Mouse (Mus musculus) intestine, postnatal 0 days (tissue): ENCODE measurements around the gene Cdk6. TPM values are rescaled to one million over a fixed set of nuclear protein-coding genes. Genes with fewer than 3 reads are reported as not detected.

Source experiments
- ATAC-seq: fragments of 200-750 bp; cut with Nextera tagmentation; 2 replicates; pipeline ENCODE4 v1.8.0; 2017; ENCODE audit warnings: mild to moderate bottlenecking, moderate TSS enrichment, moderate library complexity
- H3K27ac ChIP-seq: fragments of 300-500 bp; sonication (generic); 2 replicates; pipeline ENCODE4 v1.5.1; 2014; ENCODE audit warnings: mild to moderate bottlenecking, low read depth, low read length, moderate library complexity
- H3K27me3 ChIP-seq: fragments of 300-500 bp; sonication (generic); replicated peaks from 2 replicates; pipeline ENCODE4 v1.6.1; 2014; ENCODE audit warnings: low read length, mixed read lengths; ENCODE audit not compliant: control insufficient read depth, insufficient read depth
- H3K36me3 ChIP-seq: fragments of 300-500 bp; sonication (generic); 2 replicates; pipeline ENCODE4 v1.6.1; 2014; ENCODE audit warnings: mild to moderate bottlenecking, moderate library complexity; ENCODE audit not compliant: control insufficient read depth, insufficient read depth
- H3K4me1 ChIP-seq: fragments of 300-500 bp; sonication (generic); replicated peaks from 2 replicates; pipeline ENCODE4 v1.6.1; 2014; ENCODE audit warnings: antibody characterized with exemption, low read length, mixed read lengths; ENCODE audit not compliant: control insufficient read depth, insufficient read depth
- H3K4me2 ChIP-seq: fragments of 300-500 bp; sonication (generic); replicated peaks from 2 replicates; pipeline ENCODE4 v1.6.1; 2014; ENCODE audit warnings: low read depth, mild to moderate bottlenecking, moderate library complexity
- H3K4me3 ChIP-seq: fragments of 300-500 bp; sonication (generic); 2 replicates; pipeline ENCODE4 v1.5.1; 2014; ENCODE audit warnings: low read depth, low read length
- H3K9ac ChIP-seq: fragments of 300-500 bp; sonication (generic); 2 replicates; pipeline ENCODE4 v1.6.1; 2014; ENCODE audit warnings: mild to moderate bottlenecking, low read depth, low read length
- H3K9me3 ChIP-seq: fragments of 300-500 bp; sonication (generic); 2 replicates; pipeline ENCODE4 v1.6.1; 2016; ENCODE audit warnings: mixed run types; ENCODE audit not compliant: control insufficient read depth
- CTCF ChIP-seq: sonication (generic); IDR thresholded peaks from 2 replicates; pipeline ENCODE4 v1.5.1; 2016; ENCODE audit warnings: low read depth, mild to moderate bottlenecking, control low read depth, antibody characterized with exemption, moderate library complexity
- WGBS: fragments of 180-500 bp; shearing (Covaris S2); extraction: QIAGEN DNeasy Blood & Tissue Kit; methylation state at CpG from one replicate; pipeline ENCODE4 v1.1.7; 2014; 5-methylcytosine and 5-hydroxymethylcytosine counted together
- polyA plus RNA-seq: library from polyadenylated mRNA; unstranded; fragments of >200 nt; fragmentation: Nextera tagmentation; extraction: Ambion mirVana; gene quantifications from 2 replicates; pipeline ENCODE4 v1.2.1, GENCODE M21; 2015

Cdk6 gene
- polyA plus RNA-seq, 1 experiment from 2014 or later, result 13.2 TPM

GRCm38 (mm10) chr5:3371212-3371611, 29.9 kb downstream of the Cdk6 start:
- Histone ChIP-seq H3K4me3 (no peak overlapping the region), H3K4me1 (0 out of 2 replicates have a peak, but pooled peaks cover 5% of the 10 kb centered on the region), H3K9me3 (no peaks in the 10 kb centered on the region), H3K36me3 (no peaks in the 10 kb centered on the region), H3K9ac (no peak overlapping the region), H3K27me3 (no peaks in the 10 kb centered on the region), H3K4me2 (no peak overlapping the region), H3K27ac (no peak overlapping the region)
- ATAC-seq, result no peak
- 79% methylated on average over 2 of the region's 2 CpGs for WGBS
- no peak for TF ChIP-seq CTCF

- Histone ChIP-seq H3K9ac (no peak overlapping the region), H3K4me1 (0 out of 2 replicates have a peak, but pooled peaks cover 6% of the 10 kb centered on the region), H3K27me3 (no peaks in the 10 kb centered on the region), H3K9me3 (no peaks in the 10 kb centered on the region), H3K27ac (no peak overlapping the region), H3K36me3 (no peaks in the 10 kb centered on the region), H3K4me3 (no peak overlapping the region), H3K4me2 (no peak overlapping the region)
- no peak for ATAC-seq
- WGBS, result 84% methylated on average over 10 of the region's 10 CpGs
- no peak for TF ChIP-seq CTCF
Observed at GRCm38 (mm10) chr5:3373170-3373569, 31.9 kb downstream of the Cdk6 start.

- Histone ChIP-seq H3K4me2 (no peak overlapping the region), H3K27ac (no peak overlapping the region), H3K27me3 (no peaks in the 10 kb centered on the region), H3K36me3 (no peaks in the 10 kb centered on the region), H3K4me1 (0 out of 2 replicates have a peak, but pooled peaks cover 6% of the 10 kb centered on the region), H3K4me3 (no peak overlapping the region), H3K9ac (no peak overlapping the region), H3K9me3 (no peaks in the 10 kb centered on the region)
- no peak for TF ChIP-seq CTCF
- ATAC-seq, result no peak
- 88% methylated on average over 10 of the region's 10 CpGs for WGBS
Observed at GRCm38 (mm10) chr5:3374763-3375162, 33.5 kb downstream of the Cdk6 start.

- no peak overlapping the region for H3K27ac ChIP-seq
- no peak overlapping the region for H3K4me2 ChIP-seq
- H3K36me3 ChIP-seq, result no peaks in the 10 kb centered on the region
- H3K4me3 ChIP-seq, result no peak overlapping the region
- H3K27me3 ChIP-seq, result no peaks in the 10 kb centered on the region
- no peak for ATAC-seq
- H3K9ac ChIP-seq, result no peak overlapping the region
- H3K9me3 ChIP-seq, result no peaks in the 10 kb centered on the region
- peaks cover 6% of the 10 kb centered on the region; the same call in 1 of the 2 replicates for H3K4me1 ChIP-seq
- WGBS, result 62% methylated on average over 2 of the region's 2 CpGs
- TF ChIP-seq CTCF, result no peak
Observed at GRCm38 (mm10) chr5:3376167-3376566, 34.9 kb downstream of the Cdk6 start.

GRCm38 (mm10) chr5:3379252-3379651, 38.0 kb downstream of the Cdk6 start:
- Histone ChIP-seq H3K4me1 (peaks cover 6% of the 10 kb centered on the region; the same call in 1 of the 2 replicates), H3K4me3 (no peak overlapping the region), H3K4me2 (no peak overlapping the region), H3K27me3 (no peaks in the 10 kb centered on the region), H3K36me3 (no peaks in the 10 kb centered on the region), H3K9me3 (no peaks in the 10 kb centered on the region), H3K27ac (no peak overlapping the region), H3K9ac (no peak overlapping the region)
- no peak for ATAC-seq
- no peak for TF ChIP-seq CTCF
- 56% methylated on average over 4 of the region's 4 CpGs for WGBS

- WGBS, result 67% methylated on average over 9 of the region's 9 CpGs
- Histone ChIP-seq H3K27me3 (no peaks in the 10 kb centered on the region), H3K9me3 (no peaks in the 10 kb centered on the region), H3K4me1 (peaks cover 5% of the 10 kb centered on the region; the same call in 1 of the 2 replicates), H3K36me3 (no peaks in the 10 kb centered on the region), H3K27ac (no peak overlapping the region), H3K4me3 (no peak overlapping the region), H3K9ac (no peak overlapping the region), H3K4me2 (no peak overlapping the region)
- no peak for TF ChIP-seq CTCF
- ATAC-seq, result no peak
Observed at GRCm38 (mm10) chr5:3380692-3381233, 39.5 kb downstream of the Cdk6 start.

- ATAC-seq, result no peak
- H3K27me3 ChIP-seq, result no peaks in the 10 kb centered on the region
- no peaks in the 10 kb centered on the region for H3K36me3 ChIP-seq
- no peaks in the 10 kb centered on the region; the same call in 1 of the 2 replicates for H3K4me1 ChIP-seq
- no peak overlapping the region for H3K4me2 ChIP-seq
- H3K4me3 ChIP-seq, result no peak overlapping the region
- H3K9me3 ChIP-seq, result no peaks in the 10 kb centered on the region
- no peak overlapping the region for H3K9ac ChIP-seq
- no peak for TF ChIP-seq CTCF
- no peak overlapping the region for H3K27ac ChIP-seq
- WGBS, result 77% methylated on average over 8 of the region's 8 CpGs
Observed at GRCm38 (mm10) chr5:3381795-3382194, 40.5 kb downstream of the Cdk6 start.
